Mouse (Mus musculus) limb, embryonic 15.5 days (tissue): ENCODE measurements at regions not wholly inside any gene's neighbourhood (a gene's known extent, or its start where the extent isn't known, plus 50 kb on each side); places are given as distances from the start of the nearest gene placed in this dataset.

Experiments used
- ATAC-seq: fragments of 200-750 bp; cut with Nextera tagmentation; 2 replicates; pipeline ENCODE4 v1.8.0; 2017; ENCODE audit warnings: low read depth, moderate TSS enrichment; ENCODE audit not compliant: insufficient number of reproducible peaks, low FRiP score, low TSS enrichment
- H3K27ac ChIP-seq: fragments of 300-500 bp; sonication (generic); 2 replicates; pipeline ENCODE4 v1.5.1; 2015; ENCODE audit warnings: moderate library complexity, mild to moderate bottlenecking, inconsistent platforms
- H3K27me3 ChIP-seq: fragments of 300-500 bp; sonication (generic); 2 replicates; pipeline ENCODE4 v1.6.1; 2015; ENCODE audit warnings: inconsistent platforms
- H3K36me3 ChIP-seq: fragments of 300-500 bp; sonication (generic); 2 replicates; pipeline ENCODE4 v1.6.1; 2015; ENCODE audit warnings: inconsistent platforms
- H3K4me1 ChIP-seq: fragments of 300-500 bp; sonication (generic); 2 replicates; pipeline ENCODE4 v1.6.1; 2015; ENCODE audit warnings: inconsistent platforms
- H3K4me2 ChIP-seq: fragments of 300-500 bp; sonication (generic); 2 replicates; pipeline ENCODE4 v1.6.1; 2015; ENCODE audit warnings: mild to moderate bottlenecking, inconsistent platforms
- H3K4me3 ChIP-seq: fragments of 300-500 bp; sonication (generic); 2 replicates; pipeline ENCODE4 v1.5.1; 2015; ENCODE audit warnings: mild to moderate bottlenecking, inconsistent platforms
- H3K9ac ChIP-seq: fragments of 300-500 bp; sonication (generic); 2 replicates; pipeline ENCODE4 v1.6.1; 2015; ENCODE audit warnings: inconsistent platforms
- H3K9me3 ChIP-seq: fragments of 300-500 bp; sonication (generic); 2 replicates; pipeline ENCODE4 v1.6.1; 2016; ENCODE audit warnings: inconsistent platforms
- WGBS: fragments of 180-500 bp; shearing (Covaris S2); methylation state at CpG from one replicate; pipeline ENCODE4 v1.1.7; 2015; 5-methylcytosine and 5-hydroxymethylcytosine counted together

DNA sequence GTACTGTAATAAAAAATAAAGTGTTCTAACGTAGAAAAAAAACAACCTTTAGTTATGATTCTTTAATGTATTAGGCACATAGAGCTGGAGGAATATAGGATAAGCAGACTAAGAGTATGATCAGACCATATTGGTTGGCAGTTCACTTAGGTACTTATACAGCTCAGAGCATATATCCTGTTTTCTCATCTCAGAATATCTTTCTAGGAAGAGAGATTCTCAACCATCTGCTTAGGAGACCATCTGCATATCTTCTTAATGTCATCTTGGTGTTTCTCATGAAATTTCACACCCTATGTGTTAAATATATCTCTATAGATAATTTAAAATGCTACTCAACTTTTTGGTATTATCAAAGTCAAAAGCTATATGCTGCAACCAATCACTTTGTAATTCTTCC, 1185.4 kb upstream of the Lrrc6 start:
- no peak for ATAC-seq
- WGBS, result 57% methylated on average over 1 of the region's 1 CpGs
- H3K9ac ChIP-seq, result no peak overlapping the region
- H3K4me2 ChIP-seq, result no peak overlapping the region
- H3K36me3 ChIP-seq, result no peaks in the 10 kb centered on the region
- H3K4me1 ChIP-seq, result no peaks in the 10 kb centered on the region
- no peaks in the 10 kb centered on the region for H3K9me3 ChIP-seq
- no peak overlapping the region for H3K4me3 ChIP-seq
- H3K27me3 ChIP-seq, result no peaks in the 10 kb centered on the region
- H3K27ac ChIP-seq, result no peak overlapping the region

- Histone ChIP-seq H3K36me3 (no peaks in the 10 kb centered on the region), H3K9me3 (no peaks in the 10 kb centered on the region), H3K4me1 (no peaks in the 10 kb centered on the region), H3K4me2 (no peak overlapping the region), H3K9ac (no peak overlapping the region), H3K4me3 (no peak overlapping the region), H3K27me3 (no peaks in the 10 kb centered on the region), H3K27ac (no peak overlapping the region)
- WGBS, result 93% methylated on average over 2 of the region's 2 CpGs
- ATAC-seq, result no peak
These were observed 1172.6 kb upstream of the Lrrc6 start for GRCm38 (mm10) chr15:67673276-67673675.

- Histone ChIP-seq H3K4me1 (no peaks in the 10 kb centered on the region), H3K9ac (no peak overlapping the region), H3K9me3 (no peaks in the 10 kb centered on the region), H3K36me3 (no peaks in the 10 kb centered on the region), H3K27ac (no peak overlapping the region), H3K4me3 (no peak overlapping the region), H3K4me2 (no peak overlapping the region), H3K27me3 (no peaks in the 10 kb centered on the region)
- 26% methylated on average over 1 of the region's 1 CpGs for WGBS
- no peak for ATAC-seq
These were observed 1135.4 kb upstream of the Lrrc6 start for GRCm38 (mm10) chr15:67636155-67636554.

DNA sequence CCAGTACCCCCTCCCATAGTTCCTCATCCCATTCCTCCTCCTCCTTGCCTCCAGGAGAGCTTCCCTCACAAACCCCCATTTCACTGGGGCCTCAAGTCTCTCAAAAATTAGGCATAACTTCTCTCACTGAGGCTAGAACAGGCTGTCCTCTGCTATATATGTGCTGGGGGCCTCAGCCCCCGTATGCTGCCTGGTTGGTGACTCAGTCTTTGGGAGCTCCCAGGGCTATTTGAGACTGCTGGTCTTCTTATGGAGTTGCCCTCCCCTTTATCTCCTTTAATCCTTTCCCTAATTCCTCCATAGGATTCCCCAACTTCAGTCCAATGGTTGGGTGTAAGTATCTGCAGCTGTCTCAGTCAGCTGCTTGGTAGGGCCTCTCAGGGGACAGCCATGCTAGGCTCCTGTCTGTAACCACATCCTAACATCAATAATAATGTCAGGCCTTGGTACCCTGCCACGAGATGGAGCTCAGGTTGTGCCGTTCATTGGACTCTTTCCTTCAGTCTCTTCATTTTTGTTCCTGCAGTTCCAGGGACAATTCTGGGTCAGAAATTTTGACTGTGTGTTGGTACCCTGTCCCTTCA, 1126.1 kb upstream of the Lrrc6 start:
- Histone ChIP-seq H3K27me3 (no peaks in the 10 kb centered on the region), H3K9me3 (no peaks in the 10 kb centered on the region), H3K9ac (no peak overlapping the region), H3K4me1 (no peaks in the 10 kb centered on the region), H3K4me2 (no peak overlapping the region), H3K36me3 (no peaks in the 10 kb centered on the region), H3K27ac (no peak overlapping the region), H3K4me3 (no peak overlapping the region)
- no peak for ATAC-seq
- 63% methylated on average over 3 of the region's 3 CpGs for WGBS

GRCm38 (mm10) chr15:67611896-67612295, 1111.2 kb upstream of the Lrrc6 start:
- H3K4me2 ChIP-seq, result no peak overlapping the region
- H3K36me3 ChIP-seq, result no peaks in the 10 kb centered on the region
- no peaks in the 10 kb centered on the region for H3K9me3 ChIP-seq
- no peak overlapping the region for H3K27ac ChIP-seq
- H3K27me3 ChIP-seq, result no peaks in the 10 kb centered on the region
- 67% methylated on average over 3 of the region's 3 CpGs for WGBS
- H3K4me1 ChIP-seq, result no peaks in the 10 kb centered on the region
- no peak overlapping the region for H3K9ac ChIP-seq
- no peak overlapping the region for H3K4me3 ChIP-seq
- ATAC-seq, result no peak

- Histone ChIP-seq H3K4me2 (no peak overlapping the region), H3K9me3 (no peaks in the 10 kb centered on the region), H3K27ac (no peak overlapping the region), H3K4me1 (no peaks in the 10 kb centered on the region), H3K27me3 (no peaks in the 10 kb centered on the region), H3K4me3 (no peak overlapping the region), H3K9ac (no peak overlapping the region), H3K36me3 (no peaks in the 10 kb centered on the region)
- ATAC-seq, result no peak
- WGBS, result 52% methylated on average over 4 of the region's 4 CpGs
These were observed 1097.7 kb upstream of the Lrrc6 start for GRCm38 (mm10) chr15:67598426-67598825.

DNA sequence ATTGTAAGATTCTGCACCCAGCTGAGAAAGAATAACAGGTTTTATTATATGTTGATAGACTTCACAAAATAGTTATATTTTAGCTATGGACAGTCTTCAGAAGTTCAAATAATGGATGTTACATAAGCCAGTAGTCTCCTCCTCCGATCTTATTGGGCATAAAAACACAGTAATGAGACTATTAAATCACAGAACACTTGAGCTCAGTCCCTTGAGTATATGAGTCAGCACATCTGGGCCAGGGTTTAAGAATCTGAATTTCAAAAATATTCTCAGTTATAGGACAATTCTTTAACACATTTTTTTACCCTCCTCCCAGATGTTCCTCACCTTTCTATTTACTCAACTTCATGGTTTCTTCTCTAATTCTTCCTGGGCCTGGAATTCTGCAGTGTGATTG, 1075.9 kb upstream of the Lrrc6 start:
- Histone ChIP-seq H3K27ac (no peak overlapping the region), H3K36me3 (no peaks in the 10 kb centered on the region), H3K9ac (no peak overlapping the region), H3K4me2 (no peak overlapping the region), H3K9me3 (no peaks in the 10 kb centered on the region), H3K4me3 (no peak overlapping the region), H3K4me1 (no peaks in the 10 kb centered on the region), H3K27me3 (no peaks in the 10 kb centered on the region)
- ATAC-seq, result no peak
- WGBS, result 33% methylated on average over 1 of the region's 1 CpGs

GRCm38 (mm10) chr15:67571614-67572013, 1070.9 kb upstream of the Lrrc6 start:
- Histone ChIP-seq H3K36me3 (no peaks in the 10 kb centered on the region), H3K4me1 (no peaks in the 10 kb centered on the region), H3K4me2 (no peak overlapping the region), H3K27ac (no peak overlapping the region), H3K4me3 (no peak overlapping the region), H3K9me3 (no peaks in the 10 kb centered on the region), H3K9ac (no peak overlapping the region), H3K27me3 (no peaks in the 10 kb centered on the region)
- no peak for ATAC-seq
- WGBS, result 50% methylated on average over 1 of the region's 1 CpGs

DNA sequence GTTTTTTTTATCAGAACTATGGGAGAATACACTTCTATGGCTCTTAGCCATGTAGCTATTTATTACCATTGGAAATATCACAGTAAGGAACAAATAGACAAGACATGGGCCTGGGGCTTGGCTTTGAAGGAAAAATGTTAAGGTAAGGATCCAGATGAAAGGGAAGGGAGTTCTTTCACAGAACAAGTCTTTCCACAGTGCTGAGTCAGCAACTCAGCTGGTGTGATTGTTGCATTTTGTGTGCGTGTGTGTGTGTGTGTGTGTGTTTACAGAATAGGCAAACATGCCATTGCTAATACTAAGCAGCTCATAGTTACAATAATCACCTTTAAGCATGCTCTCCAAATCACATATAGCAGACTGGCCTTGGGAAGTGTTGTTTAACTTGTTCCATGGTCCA, 1056.6 kb upstream of the Lrrc6 start:
- no peaks in the 10 kb centered on the region for H3K36me3 ChIP-seq
- no peaks in the 10 kb centered on the region for H3K9me3 ChIP-seq
- no peak overlapping the region for H3K4me3 ChIP-seq
- no peaks in the 10 kb centered on the region for H3K4me1 ChIP-seq
- no peaks in the 10 kb centered on the region for H3K27me3 ChIP-seq
- whole genome bisulfite sequencing, result 74% methylated on average over 1 of the region's 1 CpGs
- no peak overlapping the region for H3K9ac ChIP-seq
- H3K4me2 ChIP-seq, result no peak overlapping the region
- no peak overlapping the region for H3K27ac ChIP-seq
- ATAC-seq, result no peak

DNA sequence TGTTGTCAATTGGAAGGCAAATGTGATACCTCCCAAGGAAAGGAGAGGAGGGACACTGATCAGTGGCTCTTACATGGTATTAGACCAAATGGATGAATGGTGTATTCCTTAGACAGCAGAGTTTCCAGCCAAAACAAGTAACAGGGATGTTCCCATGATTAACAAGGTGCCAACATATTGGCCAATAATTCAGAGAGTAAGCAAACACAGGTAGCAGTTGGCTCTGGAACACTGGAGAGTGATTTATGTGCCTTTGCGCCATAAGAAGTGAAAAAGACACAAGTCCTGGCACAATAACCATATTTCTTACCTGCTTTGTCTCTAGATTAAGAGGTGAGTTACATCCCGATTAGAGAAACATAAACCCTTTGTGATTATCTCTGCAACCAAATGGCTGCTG, 1051.2 kb upstream of the Lrrc6 start:
- Histone ChIP-seq H3K9ac (no peak overlapping the region), H3K9me3 (no peaks in the 10 kb centered on the region), H3K27ac (no peak overlapping the region), H3K36me3 (no peaks in the 10 kb centered on the region), H3K4me2 (no peak overlapping the region), H3K27me3 (no peaks in the 10 kb centered on the region), H3K4me3 (no peak overlapping the region), H3K4me1 (no peaks in the 10 kb centered on the region)
- no peak for ATAC-seq
- 43% methylated on average over 2 of the region's 2 CpGs for WGBS

- Histone ChIP-seq H3K27ac (no peak overlapping the region), H3K27me3 (no peaks in the 10 kb centered on the region)
These were observed 1046.2 kb upstream of the Lrrc6 start for GRCm38 (mm10) chr15:67546896-67547400.

GRCm38 (mm10) chr15:67545745-67546144, 1045.0 kb upstream of the Lrrc6 start:
- H3K9me3 ChIP-seq, result no peaks in the 10 kb centered on the region
- no peaks in the 10 kb centered on the region for H3K36me3 ChIP-seq
- no peak overlapping the region for H3K4me3 ChIP-seq
- 77% methylated on average over 6 of the region's 6 CpGs for WGBS
- no peak overlapping the region for H3K4me2 ChIP-seq
- no peak overlapping the region for H3K9ac ChIP-seq
- no peak for ATAC-seq
- no peaks in the 10 kb centered on the region for H3K4me1 ChIP-seq
- H3K27me3 ChIP-seq, result no peaks in the 10 kb centered on the region
- H3K27ac ChIP-seq, result no peak overlapping the region

More at GRCm38 (mm10) chr15:67546896-67547400, 1046.2 kb upstream of the Lrrc6 start:
- Histone ChIP-seq H3K4me3 (no peak overlapping the region), H3K9ac (no peak overlapping the region), H3K4me2 (no peak overlapping the region), H3K4me1 (no peaks in the 10 kb centered on the region), H3K36me3 (no peaks in the 10 kb centered on the region), H3K9me3 (no peaks in the 10 kb centered on the region)
- WGBS, result 28% methylated on average over 1 of the region's 1 CpGs
- ATAC-seq, result no peak

DNA sequence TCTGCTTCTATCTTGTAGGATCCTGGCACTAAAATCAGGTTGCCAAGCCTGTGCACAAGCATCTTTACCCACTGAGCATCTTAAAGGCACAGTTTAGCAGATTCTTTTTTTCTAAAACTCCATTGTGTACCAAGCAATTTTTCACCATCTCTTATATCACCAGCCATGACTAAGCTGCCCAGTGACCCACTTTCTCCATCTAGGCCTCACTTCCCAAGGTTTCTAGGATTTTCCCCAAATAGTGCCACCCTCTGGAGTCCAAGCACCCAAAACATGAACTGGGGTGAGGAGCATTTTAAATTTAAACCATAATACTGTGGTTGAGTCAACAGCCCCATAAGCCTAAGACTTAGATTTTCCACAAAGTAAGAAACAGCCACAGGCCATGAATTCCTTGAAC, 1013.0 kb upstream of the Lrrc6 start:
- Histone ChIP-seq H3K4me3 (no peak overlapping the region), H3K27ac (no peak overlapping the region), H3K4me2 (no peak overlapping the region), H3K9me3 (no peaks in the 10 kb centered on the region), H3K36me3 (no peaks in the 10 kb centered on the region), H3K9ac (no peak overlapping the region), H3K4me1 (no peaks in the 10 kb centered on the region), H3K27me3 (no peaks in the 10 kb centered on the region)
- ATAC-seq, result no peak
